Mouse (Mus musculus): ENCODE measurements around the gene Neu2. TPM values are rescaled to one million over a fixed set of nuclear protein-coding genes. Genes with fewer than 3 reads are reported as not detected.

Neu2 gene
- polyA plus RNA-seq, 1 experiment from 2014 or later, result not detected

- DNase-seq (ENCODE audit: low spot score), result no peak
- Histone ChIP-seq H3K9me3 (no peaks in the 10 kb centered on the region), H3K27ac (no peak overlapping the region), H3K36me3 (no peaks in the 10 kb centered on the region), H3K4me3 (no peak overlapping the region), H3K4me1 (replicated peaks) (peaks cover 6% of the 10 kb centered on the region; the same call in 1 of the 2 replicates), H3K27me3 (ENCODE audit: insufficient read depth, poor library complexity, severe bottlenecking) (no peaks in the 10 kb centered on the region)
- 70% methylated on average over 3 of the region's 3 CpGs for WGBS
These were observed 53.3 kb downstream of the Neu2 start for GRCm38 (mm10) chr1:87562967-87563366.

- DNase-seq (ENCODE audit: low spot score), result no peak
- 87% methylated on average over 8 of the region's 8 CpGs for WGBS
- Histone ChIP-seq H3K9me3 (no peaks in the 10 kb centered on the region), H3K27ac (no peak overlapping the region), H3K36me3 (no peaks in the 10 kb centered on the region), H3K4me3 (no peak overlapping the region), H3K27me3 (ENCODE audit: insufficient read depth, poor library complexity, severe bottlenecking) (no peaks in the 10 kb centered on the region), H3K4me1 (replicated peaks) (peaks cover 6% of the 10 kb centered on the region; the same call in 1 of the 2 replicates)
These were observed 56.1 kb downstream of the Neu2 start for GRCm38 (mm10) chr1:87565760-87566159.

GRCm38 (mm10) chr1:87568398-87568797 lies 58.7 kb downstream of the Neu2 start:
- no peak for DNase-seq (ENCODE audit: low spot score)
- H3K27ac ChIP-seq, result no peak overlapping the region
- no peaks in the 10 kb centered on the region for H3K9me3 ChIP-seq
- peaks cover 6% of the 10 kb centered on the region; the same call in 1 of the 2 replicates for H3K4me1 ChIP-seq (replicated peaks)
- H3K4me3 ChIP-seq, result no peak overlapping the region
- peaks cover 3% of the 10 kb centered on the region; the same call in 1 of the 2 replicates for H3K27me3 ChIP-seq (ENCODE audit: insufficient read depth, poor library complexity, severe bottlenecking)
- 46% methylated on average over 6 of the region's 6 CpGs for WGBS
- no peaks in the 10 kb centered on the region for H3K36me3 ChIP-seq

- peaks cover 12% of the 10 kb centered on the region; the same call in 1 of the 2 replicates for H3K27me3 ChIP-seq (ENCODE audit: insufficient read depth, poor library complexity, severe bottlenecking)
- 87% methylated on average over 5 of the region's 5 CpGs for WGBS
- peaks cover 8% of the 10 kb centered on the region; the same call in 1 of the 2 replicates for H3K4me1 ChIP-seq (replicated peaks)
- no peaks in the 10 kb centered on the region for H3K9me3 ChIP-seq
- no peak overlapping the region for H3K4me3 ChIP-seq
- no peak overlapping the region for H3K27ac ChIP-seq
- DNase-seq (ENCODE audit: low spot score), result no peak
- no peaks in the 10 kb centered on the region for H3K36me3 ChIP-seq
These were observed 63.6 kb downstream of the Neu2 start for GRCm38 (mm10) chr1:87573261-87573660.

- Histone ChIP-seq H3K4me3 (no peak within 1 kb of the TSS), H3K36me3 (no peaks in the 10 kb centered on the region), H3K9me3 (no peaks in the 10 kb centered on the region), H3K27ac (no peak within 1 kb of the TSS), H3K27me3 (ENCODE audit: insufficient read depth, poor library complexity, severe bottlenecking) (peaks cover 15% of the 10 kb centered on the region), H3K4me1 (replicated peaks) (peaks cover 8% of the 10 kb centered on the region; the same call in 1 of the 2 replicates)
- no peak for DNase-seq (ENCODE audit: low spot score)
- WGBS, result 84% methylated on average over 6 of the region's 6 CpGs
These were observed 64.1 kb downstream of the Neu2 start, which contains the start of gene Ngef for GRCm38 (mm10) chr1:87573800-87574215. Gene Ngef, minus strand, starts transcription at chr1:87573870.

GRCm38 (mm10) chr1:87574353-87574752 lies 64.7 kb downstream of the Neu2 start:
- WGBS, result 67% methylated on average over 6 of the region's 6 CpGs
- no peaks in the 10 kb centered on the region for H3K36me3 ChIP-seq
- peaks cover 21% of the 10 kb centered on the region for H3K27me3 ChIP-seq (ENCODE audit: insufficient read depth, poor library complexity, severe bottlenecking)
- no peaks in the 10 kb centered on the region for H3K9me3 ChIP-seq
- H3K4me3 ChIP-seq, result no peak overlapping the region
- peaks cover 8% of the 10 kb centered on the region; the same call in 1 of the 2 replicates for H3K4me1 ChIP-seq (replicated peaks)
- no peak overlapping the region for H3K27ac ChIP-seq
- no peak for DNase-seq (ENCODE audit: low spot score)

DNA sequence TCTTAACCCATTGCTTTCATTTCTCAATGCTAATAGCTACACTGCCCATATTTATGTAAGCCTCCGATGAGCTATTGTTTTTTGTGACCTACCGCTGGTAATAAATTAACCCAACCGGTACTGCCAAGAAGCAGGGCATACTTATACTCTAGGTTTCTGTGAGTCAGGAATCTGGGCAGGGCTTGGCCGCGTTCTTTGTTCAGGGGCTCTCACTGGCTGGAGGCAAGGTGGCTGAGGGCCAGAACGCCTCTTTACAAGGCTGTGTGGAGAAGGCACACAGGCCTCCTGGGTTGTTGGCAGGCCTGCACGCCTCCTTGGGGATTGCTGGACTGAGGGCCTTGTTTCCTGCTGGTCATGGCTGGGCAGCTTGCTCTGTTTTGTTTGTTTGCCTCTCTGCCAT lies 65.1 kb downstream of the Neu2 start:
- Histone ChIP-seq H3K4me3 (no peak overlapping the region), H3K36me3 (no peaks in the 10 kb centered on the region), H3K9me3 (no peaks in the 10 kb centered on the region), H3K4me1 (replicated peaks) (peaks cover 11% of the 10 kb centered on the region; the same call in 1 of the 2 replicates), H3K27me3 (ENCODE audit: insufficient read depth, poor library complexity, severe bottlenecking) (peaks cover 25% of the 10 kb centered on the region), H3K27ac (no peak overlapping the region)
- 80% methylated on average over 7 of the region's 7 CpGs for WGBS
- no peak for DNase-seq (ENCODE audit: low spot score)

GRCm38 (mm10) chr1:87578965-87579364 lies 69.3 kb downstream of the Neu2 start:
- WGBS, result 81% methylated on average over 6 of the region's 6 CpGs

DNA sequence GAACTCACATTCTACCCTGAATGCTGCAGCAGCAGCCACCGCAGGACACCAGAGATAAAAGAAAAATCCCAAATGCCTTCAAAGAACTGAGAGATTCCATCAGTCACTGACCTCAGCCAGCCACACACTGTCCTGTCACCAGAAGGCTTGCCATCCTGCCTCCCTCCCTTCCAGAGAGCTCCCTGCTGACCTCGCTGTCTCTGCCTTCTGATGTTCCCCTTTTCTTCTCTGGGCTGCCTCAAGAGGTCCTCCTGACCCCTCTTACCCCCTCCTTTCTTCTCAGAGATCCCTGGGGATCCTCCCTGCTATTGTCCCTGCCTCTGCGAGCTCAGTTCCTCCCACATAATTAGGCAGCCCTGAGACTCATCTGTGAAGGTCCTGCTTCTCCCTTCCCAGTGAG lies 71.1 kb downstream of the Neu2 start:
- H3K27me3 ChIP-seq (ENCODE audit: insufficient read depth, poor library complexity, severe bottlenecking), result peaks cover 67% of the 10 kb centered on the region
- peak; percentile 67 for DNase-seq (ENCODE audit: low spot score)
- H3K4me3 ChIP-seq, result no peak overlapping the region
- peak overlapping the region; percentile 70; the same call in 1 of the 2 replicates for H3K27ac ChIP-seq
- peaks cover 28% of the 10 kb centered on the region for H3K4me1 ChIP-seq (replicated peaks)
- WGBS, result 1% methylated on average over 3 of the region's 3 CpGs
- H3K36me3 ChIP-seq, result no peaks in the 10 kb centered on the region
- H3K9me3 ChIP-seq, result no peaks in the 10 kb centered on the region

More at GRCm38 (mm10) chr1:87578965-87579364, 69.3 kb downstream of the Neu2 start:
- DNase-seq (ENCODE audit: low spot score), result no peak
- Histone ChIP-seq H3K4me1 (replicated peaks) (peaks cover 36% of the 10 kb centered on the region), H3K27ac (no peak overlapping the region), H3K9me3 (no peaks in the 10 kb centered on the region), H3K4me3 (no peak overlapping the region), H3K27me3 (ENCODE audit: insufficient read depth, poor library complexity, severe bottlenecking) (peaks cover 55% of the 10 kb centered on the region), H3K36me3 (no peaks in the 10 kb centered on the region)

DNA sequence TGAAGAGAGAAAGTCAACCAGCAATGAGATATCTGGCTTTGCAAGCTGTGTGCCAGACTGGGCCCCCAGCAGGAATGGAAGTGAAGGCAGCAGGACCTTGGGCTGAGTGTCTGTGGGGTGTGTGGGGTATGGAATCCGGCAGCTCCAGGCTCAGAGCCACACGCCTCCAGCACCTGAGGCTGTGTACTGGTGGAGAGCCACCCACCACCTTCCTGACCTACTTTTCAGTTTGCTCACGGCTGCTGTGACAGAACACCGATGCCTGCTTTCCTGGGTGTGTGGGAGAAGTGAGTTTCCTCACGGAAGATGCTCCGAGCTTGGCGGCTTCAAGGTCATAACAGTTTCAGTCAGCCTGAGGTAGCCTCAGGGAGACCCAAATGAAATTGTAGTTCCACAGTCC lies 79.5 kb downstream of the Neu2 start:
- Histone ChIP-seq H3K9me3 (no peaks in the 10 kb centered on the region), H3K4me1 (replicated peaks) (no peaks in the 10 kb centered on the region), H3K4me3 (no peak overlapping the region), H3K27ac (no peak overlapping the region), H3K36me3 (no peaks in the 10 kb centered on the region), H3K27me3 (ENCODE audit: insufficient read depth, poor library complexity, severe bottlenecking) (peaks cover 30% of the 10 kb centered on the region)
- no peak for DNase-seq (ENCODE audit: low spot score)
- WGBS, result 91% methylated on average over 7 of the region's 7 CpGs

GRCm38 (mm10) chr1:87589980-87590379 lies 80.3 kb downstream of the Neu2 start:
- H3K27me3 ChIP-seq (ENCODE audit: insufficient read depth, poor library complexity, severe bottlenecking), result peaks cover 22% of the 10 kb centered on the region; the same call in 1 of the 2 replicates
- H3K27ac ChIP-seq, result no peak overlapping the region
- H3K4me3 ChIP-seq, result no peak overlapping the region
- H3K9me3 ChIP-seq, result no peaks in the 10 kb centered on the region
- no peaks in the 10 kb centered on the region for H3K4me1 ChIP-seq (replicated peaks)
- no peak for DNase-seq (ENCODE audit: low spot score)
- WGBS, result 88% methylated on average over 8 of the region's 8 CpGs
- no peaks in the 10 kb centered on the region for H3K36me3 ChIP-seq

DNA sequence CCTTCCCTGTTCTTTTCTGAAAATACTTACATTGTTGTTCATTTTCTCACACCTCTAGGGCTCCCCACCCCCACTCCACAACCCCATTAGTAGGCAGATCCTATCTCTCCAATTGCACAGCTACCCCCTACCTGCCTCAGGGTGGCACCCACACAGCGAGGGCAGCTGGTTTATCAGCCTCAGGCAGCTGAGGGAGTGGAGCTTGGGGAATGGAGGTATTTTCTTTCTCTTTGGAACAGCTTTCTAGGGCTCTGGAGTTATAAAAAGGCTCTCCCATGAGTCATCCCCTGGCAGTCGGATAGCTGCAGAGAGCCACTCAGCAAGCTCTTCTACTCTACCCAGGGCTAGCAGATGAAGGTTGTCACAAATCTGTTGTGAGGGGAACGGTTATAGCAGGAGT lies 84.6 kb downstream of the Neu2 start:
- Histone ChIP-seq H3K27me3 (ENCODE audit: insufficient read depth, poor library complexity, severe bottlenecking) (peaks cover 11% of the 10 kb centered on the region; the same call in 1 of the 2 replicates), H3K4me3 (no peak overlapping the region), H3K27ac (no peak overlapping the region), H3K4me1 (replicated peaks) (no peaks in the 10 kb centered on the region), H3K9me3 (no peaks in the 10 kb centered on the region), H3K36me3 (no peaks in the 10 kb centered on the region)
- DNase-seq (ENCODE audit: low spot score), result no peak
- WGBS, result 71% methylated on average over 3 of the region's 3 CpGs

GRCm38 (mm10) chr1:87594671-87595070 lies 85.0 kb downstream of the Neu2 start:
- WGBS, result 93% methylated on average over 10 of the region's 10 CpGs
- no peaks in the 10 kb centered on the region for H3K4me1 ChIP-seq (replicated peaks)
- H3K4me3 ChIP-seq, result no peak overlapping the region
- H3K9me3 ChIP-seq, result no peaks in the 10 kb centered on the region
- no peaks in the 10 kb centered on the region for H3K36me3 ChIP-seq
- H3K27me3 ChIP-seq (ENCODE audit: insufficient read depth, poor library complexity, severe bottlenecking), result peaks cover 9% of the 10 kb centered on the region; the same call in 1 of the 2 replicates
- no peak for DNase-seq (ENCODE audit: low spot score)
- no peak overlapping the region for H3K27ac ChIP-seq

- Histone ChIP-seq H3K4me1 (replicated peaks) (no peaks in the 10 kb centered on the region), H3K27ac (no peak overlapping the region), H3K27me3 (ENCODE audit: insufficient read depth, poor library complexity, severe bottlenecking) (0 out of 2 replicates have a peak, but pooled peaks cover 5% of the 10 kb centered on the region), H3K9me3 (no peaks in the 10 kb centered on the region), H3K4me3 (no peak overlapping the region), H3K36me3 (no peaks in the 10 kb centered on the region)
- no peak for DNase-seq (ENCODE audit: low spot score)
- WGBS, result 82% methylated on average over 7 of the region's 7 CpGs
These were observed 90.8 kb downstream of the Neu2 start for GRCm38 (mm10) chr1:87600533-87600932.

All from hindbrain, embryonic 10.5 days (tissue).